Mouse (Mus musculus): ENCODE data around the gene Stpg1. TPM values are rescaled to one million over a fixed set of nuclear protein-coding genes. Genes with fewer than 3 reads are reported as not detected.

Stpg1 gene
- polyA plus RNA-seq, 1 experiment, result 0.35 TPM

GRCm38 (mm10) chr4:135570152-135571036, 75.8 kb downstream of the Stpg1 start:
- WGBS, result 5% methylated on average over 32 of the region's 32 CpGs
- DNase-seq, result peak; percentile 62
- 0 out of 2 replicates have a peak, but pooled peaks cover 5% of the 10 kb centered on the region for H3K27me3 ChIP-seq (ENCODE audit: control insufficient read depth, insufficient read depth, low read length)
- peaks cover 61% of the 10 kb centered on the region for H3K4me1 ChIP-seq (replicated peaks; ENCODE audit: control insufficient read depth, insufficient read depth, low read length)
- no peak overlapping the region for H3K27ac ChIP-seq (ENCODE audit: control insufficient read depth, insufficient read depth, low read length)
- H3K36me3 ChIP-seq (ENCODE audit: control insufficient read depth, insufficient read depth, low read length), result no peaks in the 10 kb centered on the region
- no peak for TF ChIP-seq POLR2A (IDR thresholded peaks at IDR 0.05; ENCODE audit: control insufficient read depth, extremely low read depth, insufficient read depth, low read length, poor library complexity)
- H3K4me3 ChIP-seq (ENCODE audit: control insufficient read depth, insufficient read depth, low read length), result no peak overlapping the region

GRCm38 (mm10) chr4:135571037-135571550, 76.5 kb downstream of the Stpg1 start:
- H3K36me3 ChIP-seq (ENCODE audit: control insufficient read depth, insufficient read depth, low read length), result no peaks in the 10 kb centered on the region
- H3K4me1 ChIP-seq (replicated peaks; ENCODE audit: control insufficient read depth, insufficient read depth, low read length), result peaks cover 61% of the 10 kb centered on the region
- no peak for DNase-seq
- H3K27me3 ChIP-seq (ENCODE audit: control insufficient read depth, insufficient read depth, low read length), result 0 out of 2 replicates have a peak, but pooled peaks cover 5% of the 10 kb centered on the region
- TF ChIP-seq CTCF (IDR thresholded peaks at IDR 0.05; ENCODE audit: borderline replicate concordance, control insufficient read depth, extremely low read depth, insufficient read depth, low read length, poor library complexity) (no peak), POLR2A (IDR thresholded peaks at IDR 0.05; ENCODE audit: control insufficient read depth, extremely low read depth, insufficient read depth, low read length, poor library complexity) (no peak)
- H3K4me3 ChIP-seq (ENCODE audit: control insufficient read depth, insufficient read depth, low read length), result no peak overlapping the region
- 19% methylated on average over 6 of the region's 6 CpGs for WGBS
- H3K27ac ChIP-seq (ENCODE audit: control insufficient read depth, insufficient read depth, low read length), result no peak overlapping the region

- Histone ChIP-seq H3K4me3 (ENCODE audit: control insufficient read depth, insufficient read depth, low read length) (no peak overlapping the region), H3K27ac (ENCODE audit: control insufficient read depth, insufficient read depth, low read length) (no peak overlapping the region), H3K27me3 (ENCODE audit: control insufficient read depth, insufficient read depth, low read length) (0 out of 2 replicates have a peak, but pooled peaks cover 5% of the 10 kb centered on the region), H3K36me3 (ENCODE audit: control insufficient read depth, insufficient read depth, low read length) (no peaks in the 10 kb centered on the region), H3K4me1 (replicated peaks; ENCODE audit: control insufficient read depth, insufficient read depth, low read length) (peaks cover 57% of the 10 kb centered on the region)
- DNase-seq, result no peak
- 6% methylated on average over 8 of the region's 8 CpGs for WGBS
- TF ChIP-seq CTCF (IDR thresholded peaks at IDR 0.05; ENCODE audit: borderline replicate concordance, control insufficient read depth, extremely low read depth, insufficient read depth, low read length, poor library complexity), result no peak
- TF ChIP-seq POLR2A (IDR thresholded peaks at IDR 0.05; ENCODE audit: control insufficient read depth, extremely low read depth, insufficient read depth, low read length, poor library complexity), result no peak
These were observed 77.7 kb downstream of the Stpg1 start for GRCm38 (mm10) chr4:135572276-135572675.

DNA sequence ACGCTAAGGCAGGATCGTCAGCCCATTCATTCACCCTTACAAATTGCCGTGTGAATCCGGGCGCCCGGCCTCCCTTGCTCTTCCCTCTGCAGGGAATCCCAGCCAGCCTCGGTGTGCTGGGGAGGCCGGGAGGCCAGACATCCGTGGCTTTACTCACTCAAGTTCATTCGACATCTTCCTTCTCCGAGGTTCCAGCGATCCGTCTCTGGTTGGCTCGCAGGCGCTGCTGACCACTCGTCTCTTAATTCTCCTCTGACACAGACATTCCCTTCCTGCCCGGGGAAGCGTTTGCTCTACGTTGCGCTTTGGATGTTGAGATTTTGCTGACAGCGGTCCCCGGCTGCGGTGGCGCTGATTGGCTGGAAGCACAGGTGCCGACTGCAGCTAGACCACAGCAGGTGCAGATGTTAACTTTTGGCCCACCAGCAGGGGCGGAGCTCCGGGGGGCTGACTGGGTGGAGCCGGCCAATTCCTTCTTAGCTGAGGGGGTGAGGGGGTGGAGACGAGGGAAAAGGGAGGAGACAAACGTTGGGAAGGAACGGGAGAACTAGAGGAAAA, 78.7 kb downstream of the Stpg1 start, which contains the start of gene Grhl3:
Gene Grhl3 (minus strand): TSS at position 380 of the 558 bp plus-strand sequence.
- Histone ChIP-seq H3K4me1 (replicated peaks; ENCODE audit: control insufficient read depth, insufficient read depth, low read length) (peaks cover 48% of the 10 kb centered on the region), H3K27me3 (ENCODE audit: control insufficient read depth, insufficient read depth, low read length) (0 out of 2 replicates have a peak, but pooled peaks cover 5% of the 10 kb centered on the region), H3K27ac (ENCODE audit: control insufficient read depth, insufficient read depth, low read length) (no peak within 1 kb of the TSS), H3K4me3 (ENCODE audit: control insufficient read depth, insufficient read depth, low read length) (0 out of 2 replicates have a peak within 1 kb of the TSS, but pooled peaks have one; percentile 3), H3K36me3 (ENCODE audit: control insufficient read depth, insufficient read depth, low read length) (no peaks in the 10 kb centered on the region)
- under 1% methylated on average over 31 of the region's 31 CpGs for WGBS
- peak; percentile 44; the same call in 1 of the 2 replicates for TF ChIP-seq POLR2A (IDR thresholded peaks at IDR 0.05; ENCODE audit: control insufficient read depth, extremely low read depth, insufficient read depth, low read length, poor library complexity)
- TF ChIP-seq CTCF (IDR thresholded peaks at IDR 0.05; ENCODE audit: borderline replicate concordance, control insufficient read depth, extremely low read depth, insufficient read depth, low read length, poor library complexity), result peak; percentile 68; the same call in 1 of the 2 replicates
- peak; percentile 83 for DNase-seq

- no peak overlapping the region for H3K4me3 ChIP-seq (ENCODE audit: control insufficient read depth, insufficient read depth, low read length)
- peaks cover 33% of the 10 kb centered on the region for H3K4me1 ChIP-seq (replicated peaks; ENCODE audit: control insufficient read depth, insufficient read depth, low read length)
- no peak overlapping the region for H3K27ac ChIP-seq (ENCODE audit: control insufficient read depth, insufficient read depth, low read length)
- DNase-seq, result no peak
- TF ChIP-seq POLR2A (IDR thresholded peaks at IDR 0.05; ENCODE audit: control insufficient read depth, extremely low read depth, insufficient read depth, low read length, poor library complexity) (no peak), CTCF (IDR thresholded peaks at IDR 0.05; ENCODE audit: borderline replicate concordance, control insufficient read depth, extremely low read depth, insufficient read depth, low read length, poor library complexity) (no peak)
- 75% methylated on average over 15 of the region's 15 CpGs for WGBS
- H3K36me3 ChIP-seq (ENCODE audit: control insufficient read depth, insufficient read depth, low read length), result no peaks in the 10 kb centered on the region
- H3K27me3 ChIP-seq (ENCODE audit: control insufficient read depth, insufficient read depth, low read length), result no peaks in the 10 kb centered on the region
These were observed 81.0 kb downstream of the Stpg1 start for GRCm38 (mm10) chr4:135575365-135576140.

DNA sequence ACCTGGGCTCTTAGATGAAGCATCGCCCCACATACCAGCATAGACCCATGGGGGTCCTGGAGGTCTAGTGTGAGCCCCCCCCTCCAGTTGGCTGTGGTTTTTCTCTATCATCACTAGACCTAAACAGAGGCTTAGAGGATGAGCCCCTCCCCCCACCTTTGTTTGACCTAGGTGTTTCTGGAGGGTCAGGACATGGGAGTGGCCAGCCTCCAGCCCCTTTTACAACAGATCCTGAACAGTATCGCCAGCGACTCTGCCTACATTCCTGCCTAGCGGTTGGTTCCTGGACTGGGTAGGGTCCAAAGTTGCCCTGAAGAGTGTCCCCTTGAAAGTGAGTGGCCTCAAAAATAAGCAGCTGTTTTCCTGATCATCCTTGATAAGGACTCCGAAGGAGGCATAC, 83.9 kb downstream of the Stpg1 start:
- WGBS, result 93% methylated on average over 5 of the region's 5 CpGs
- TF ChIP-seq POLR2A (IDR thresholded peaks at IDR 0.05; ENCODE audit: control insufficient read depth, extremely low read depth, insufficient read depth, low read length, poor library complexity) (no peak), CTCF (IDR thresholded peaks at IDR 0.05; ENCODE audit: borderline replicate concordance, control insufficient read depth, extremely low read depth, insufficient read depth, low read length, poor library complexity) (no peak)
- no peaks in the 10 kb centered on the region for H3K36me3 ChIP-seq (ENCODE audit: control insufficient read depth, insufficient read depth, low read length)
- DNase-seq, result no peak
- no peak overlapping the region for H3K27ac ChIP-seq (ENCODE audit: control insufficient read depth, insufficient read depth, low read length)
- H3K4me1 ChIP-seq (replicated peaks; ENCODE audit: control insufficient read depth, insufficient read depth, low read length), result peaks cover 9% of the 10 kb centered on the region
- no peaks in the 10 kb centered on the region for H3K27me3 ChIP-seq (ENCODE audit: control insufficient read depth, insufficient read depth, low read length)
- H3K4me3 ChIP-seq (ENCODE audit: control insufficient read depth, insufficient read depth, low read length), result no peak overlapping the region

Measured in thymus, adult 2 months (tissue).